Mouse (Mus musculus): ENCODE measurements around the gene Tmem150b.

DNA sequence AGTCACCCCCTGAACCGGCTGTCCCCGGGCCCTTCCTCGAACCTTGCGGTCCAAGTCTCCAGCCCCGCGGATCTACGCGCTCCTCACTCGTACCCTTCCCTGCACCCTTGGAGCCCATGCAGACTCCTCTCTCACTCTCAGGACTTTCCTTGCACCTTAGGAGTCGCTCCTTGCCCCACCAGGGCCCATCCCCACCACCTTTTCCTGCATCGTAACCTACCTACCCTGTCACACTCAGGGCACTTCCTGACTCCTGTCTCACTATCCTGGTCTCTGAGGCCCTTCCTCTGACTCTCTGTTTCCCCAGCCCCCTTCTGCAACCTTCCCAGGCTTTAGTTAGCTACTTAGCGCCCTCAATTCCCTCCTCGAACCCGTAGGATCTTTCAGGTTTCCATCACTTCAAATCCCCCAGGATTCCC lies 15.3 kb upstream of the Tmem150b start:
- TF ChIP-seq POLR2A (IDR thresholded peaks at IDR 0.05; ENCODE audit: insufficient read depth, low read depth, low read length), result no peak
- TF ChIP-seq EP300 (IDR thresholded peaks at IDR 0.05; ENCODE audit: insufficient read depth, low read depth, low read length), result no peak

Measured in heart, adult 2 months (tissue).